Mouse (Mus musculus): ENCODE results near the gene Zfp37. TPM values are rescaled to one million over a fixed set of nuclear protein-coding genes. Genes with fewer than 3 reads are reported as not detected.
"Not testable (repeated sequence)": the region's sequence is repeated elsewhere in the genome, so short reads cannot be mapped to it uniquely, and the experiment has no call there.

Gene Zfp37
- total and polyA plus RNA-seq, 3 experiments = not detected

DNA sequence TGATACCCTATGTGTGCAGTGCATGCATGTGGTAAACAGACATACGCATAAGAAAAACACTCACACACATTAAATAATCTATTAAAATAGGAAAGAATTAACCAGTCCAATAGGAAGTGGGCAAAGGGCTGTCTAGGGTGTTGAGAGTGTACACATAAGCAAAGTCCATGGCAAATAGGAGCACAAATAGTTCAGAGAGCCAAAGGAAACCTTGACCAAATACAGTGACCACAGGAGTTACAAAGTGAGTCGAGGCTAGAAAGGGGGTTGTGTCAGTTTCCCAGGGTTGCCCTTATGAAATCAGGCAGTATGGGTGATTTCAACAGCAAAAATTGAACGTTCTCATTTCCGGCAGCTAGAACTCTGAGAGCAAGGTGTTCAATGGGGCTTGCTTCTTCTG is 56.4 kb downstream of the Zfp37 start:
- H3K4me3 ChIP-seq (ENCODE audit: control insufficient read depth in 1 of 2, insufficient read depth in 1 of 2, low read depth in 2 of 2, low read length in 2 of 2) = no peak overlapping the region
- no peak for DNase-seq (ENCODE audit: low read depth, low spot score)
- H3K79me2 ChIP-seq (ENCODE audit: control insufficient read depth, insufficient read depth, low read length, poor library complexity) = no peaks in the 10 kb centered on the region
- no peaks in the 10 kb centered on the region for H3K27me3 ChIP-seq (ENCODE audit: control insufficient read depth in 1 of 2, insufficient read depth in 2 of 2, low read length in 2 of 2)
- H3K27ac ChIP-seq (ENCODE audit: control insufficient read depth, low read depth, low read length) = no peak overlapping the region
- H3K4me1 ChIP-seq (ENCODE audit: control insufficient read depth in 1 of 2, insufficient read depth in 2 of 2, low read length in 2 of 2) = no peaks in the 10 kb centered on the region
- no peaks in the 10 kb centered on the region for H3K36me3 ChIP-seq (ENCODE audit: control insufficient read depth in 1 of 2, insufficient read depth in 2 of 2, low read length in 2 of 2)
- no peak for TF ChIP-seq SMC3 (IDR thresholded peaks at IDR 0.05; ENCODE audit: low read depth, low read length)
- no peak for TF ChIP-seq ELF1 (IDR thresholded peaks at IDR 0.05; ENCODE audit: low read depth, low read length)
- no peak for TF ChIP-seq JUND (IDR thresholded peaks at IDR 0.05; ENCODE audit: low read depth, low read length)
- no peak for TF ChIP-seq TBP (IDR thresholded peaks at IDR 0.05; ENCODE audit: low read depth, low read length)
- no peak for TF ChIP-seq EP300 (IDR thresholded peaks at IDR 0.05; ENCODE audit: low read depth in 1 of 2, low read length in 2 of 2)
- TF ChIP-seq HCFC1 (IDR thresholded peaks at IDR 0.05; ENCODE audit: low read depth, low read length) = no peak
- TF ChIP-seq MYC (IDR thresholded peaks at IDR 0.05; ENCODE audit: low read depth, low read length) = no peak
- no peak for TF ChIP-seq MYB (IDR thresholded peaks at IDR 0.05; ENCODE audit: low read depth, low read length)
- TF ChIP-seq MXI1 (IDR thresholded peaks at IDR 0.05; ENCODE audit: low read depth, low read length) = no peak
- no peak for TF ChIP-seq MAZ (IDR thresholded peaks at IDR 0.05; ENCODE audit: low read depth, low read length)
- no peak for TF ChIP-seq KAT2A (conservative IDR thresholded peaks at IDR 0.05; ENCODE audit: low read depth, low read length)
- H3K9ac ChIP-seq (ENCODE audit: control insufficient read depth, low read depth, low read length, poor library complexity, severe bottlenecking) = no peak overlapping the region
- H3K9me3 ChIP-seq (replicated peaks; ENCODE audit: insufficient read depth, low read length) = no peaks in the 10 kb centered on the region

DNA sequence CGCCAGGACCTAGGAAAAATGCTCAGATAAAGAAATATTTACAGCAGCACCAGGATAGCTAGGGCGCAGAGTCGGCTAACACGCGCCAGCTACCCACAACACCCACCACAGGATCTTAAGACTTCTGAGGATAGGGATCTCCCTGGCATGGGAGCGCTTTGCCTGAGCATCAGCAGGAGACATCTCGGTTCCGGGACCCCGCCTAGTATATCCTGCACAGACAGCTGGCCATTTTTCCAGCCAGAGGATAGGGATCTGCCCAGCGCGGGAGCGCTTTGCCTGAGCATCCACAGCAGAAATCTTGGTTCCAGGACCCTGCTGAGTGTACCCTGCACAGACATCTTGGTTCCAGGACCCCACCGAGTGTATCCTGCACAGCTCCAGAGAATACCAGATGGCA is 63.2 kb downstream of the Zfp37 start:
- H3K9ac ChIP-seq (ENCODE audit: control insufficient read depth, low read depth, low read length, poor library complexity, severe bottlenecking); H3K4me1 ChIP-seq (ENCODE audit: control insufficient read depth in 1 of 2, insufficient read depth in 2 of 2, low read length in 2 of 2); H3K4me3 ChIP-seq (ENCODE audit: control insufficient read depth in 1 of 2, insufficient read depth in 1 of 2, low read depth in 2 of 2, low read length in 2 of 2); H3K9me3 ChIP-seq (replicated peaks; ENCODE audit: insufficient read depth, low read length); DNase-seq (ENCODE audit: low read depth, low spot score); H3K36me3 ChIP-seq (ENCODE audit: control insufficient read depth in 1 of 2, insufficient read depth in 2 of 2, low read length in 2 of 2); H3K79me2 ChIP-seq (ENCODE audit: control insufficient read depth, insufficient read depth, low read length, poor library complexity); H3K27ac ChIP-seq (ENCODE audit: control insufficient read depth, low read depth, low read length); H3K27me3 ChIP-seq (ENCODE audit: control insufficient read depth in 1 of 2, insufficient read depth in 2 of 2, low read length in 2 of 2): not testable (repeated sequence)

DNA sequence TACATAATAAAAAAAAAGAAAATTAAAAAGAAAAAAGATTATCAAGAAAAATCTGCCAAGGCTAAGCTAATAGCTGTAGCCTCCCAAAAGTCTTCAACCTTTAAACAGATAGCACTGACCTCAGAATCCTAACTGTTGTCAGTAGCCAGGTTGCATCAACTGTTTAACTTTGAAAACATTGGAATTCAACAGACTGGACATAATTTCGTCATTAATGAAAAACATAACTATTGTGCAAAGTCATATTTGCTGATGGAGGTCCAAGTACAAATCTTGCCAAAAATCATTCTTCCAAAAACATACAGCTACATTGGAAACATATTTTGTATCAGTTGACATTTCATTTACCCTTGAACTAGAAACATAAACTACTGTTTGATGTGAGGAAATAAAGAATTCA is 72.4 kb downstream of the Zfp37 start:
- DNase-seq (ENCODE audit: low read depth, low spot score) = no peak
- Histone ChIP-seq H3K4me1 (ENCODE audit: control insufficient read depth in 1 of 2, insufficient read depth in 2 of 2, low read length in 2 of 2) (no peaks in the 10 kb centered on the region), H3K36me3 (ENCODE audit: control insufficient read depth in 1 of 2, insufficient read depth in 2 of 2, low read length in 2 of 2) (no peaks in the 10 kb centered on the region), H3K4me3 (ENCODE audit: control insufficient read depth in 1 of 2, insufficient read depth in 1 of 2, low read depth in 2 of 2, low read length in 2 of 2) (no peak overlapping the region), H3K9ac (ENCODE audit: control insufficient read depth, low read depth, low read length, poor library complexity, severe bottlenecking) (no peak overlapping the region), H3K27me3 (ENCODE audit: control insufficient read depth in 1 of 2, insufficient read depth in 2 of 2, low read length in 2 of 2) (no peaks in the 10 kb centered on the region), H3K9me3 (replicated peaks; ENCODE audit: insufficient read depth, low read length) (no peaks in the 10 kb centered on the region), H3K79me2 (ENCODE audit: control insufficient read depth, insufficient read depth, low read length, poor library complexity) (no peaks in the 10 kb centered on the region), H3K27ac (ENCODE audit: control insufficient read depth, low read depth, low read length) (no peak overlapping the region)
- TF ChIP-seq POLR2AphosphoS2 (IDR thresholded peaks at IDR 0.05; ENCODE audit: low read length) (no peak), MYB (IDR thresholded peaks at IDR 0.05; ENCODE audit: low read depth, low read length) (no peak), POLR2AphosphoS5 (IDR thresholded peaks at IDR 0.05; ENCODE audit: borderline replicate concordance, low read depth, low read length) (no peak), ELF1 (IDR thresholded peaks at IDR 0.05; ENCODE audit: low read depth, low read length) (no peak), TCF12 (IDR thresholded peaks at IDR 0.05; ENCODE audit: low read depth, low read length) (no peak), CTCF (IDR thresholded peaks at IDR 0.05 in 2 of 3, conservative IDR thresholded peaks at IDR 0.05 in 1 of 3; ENCODE audit: control insufficient read depth in 1 of 3, insufficient read depth in 1 of 3, low read depth in 2 of 3, low read length in 3 of 3, poor library complexity in 1 of 3, severe bottlenecking in 1 of 3) (no peak), ZMIZ1 (IDR thresholded peaks at IDR 0.05; ENCODE audit: low read depth, low read length) (no peak), GABPA (IDR thresholded peaks at IDR 0.05; ENCODE audit: low read depth, low read length) (no peak), RAD21 (IDR thresholded peaks at IDR 0.05; ENCODE audit: low read depth, low read length) (no peak), ETS1 (IDR thresholded peaks at IDR 0.05; ENCODE audit: low read depth, low read length) (no peak), E2F4 (IDR thresholded peaks at IDR 0.05; ENCODE audit: borderline replicate concordance, low read depth, low read length) (no peak), KAT2A (conservative IDR thresholded peaks at IDR 0.05; ENCODE audit: low read depth, low read length) (no peak), USF2 (IDR thresholded peaks at IDR 0.05; ENCODE audit: borderline replicate concordance in 1 of 2, insufficient read depth in 1 of 2, low read depth in 1 of 2, low read length in 2 of 2) (no peak), BHLHE40 (IDR thresholded peaks at IDR 0.05; ENCODE audit: borderline replicate concordance, low read depth, low read length) (no peak), NELFE (IDR thresholded peaks at IDR 0.05; ENCODE audit: low read depth, low read length) (no peak), MXI1 (IDR thresholded peaks at IDR 0.05; ENCODE audit: low read depth, low read length) (no peak), SMC3 (IDR thresholded peaks at IDR 0.05; ENCODE audit: low read depth, low read length) (no peak), ZNF384 (IDR thresholded peaks at IDR 0.05; ENCODE audit: low read depth, low read length) (no peak), ZC3H11A (IDR thresholded peaks at IDR 0.05; ENCODE audit: low read depth, low read length) (no peak), GATA1 (IDR thresholded peaks at IDR 0.05; ENCODE audit: low read depth, low read length) (no peak)

All from MEL (cell line).